ENCODE assay signal across 7 mouse cellular contexts in genomic region chr10:44233351-44233750, GRCm38 (mm10). TPM values are rescaled to one million over a fixed set of nuclear protein-coding genes. Genes with fewer than 3 reads are reported as not detected.
DNase-seq lines count a peak whose midpoint lies in the region; ATAC-seq and TF ChIP-seq lines count a peak whose summit lies in the region.
"Not testable (repeated sequence)": the region's sequence is repeated elsewhere in the genome, so short reads cannot be mapped to it uniquely, and the experiment has no call there.

No protein-coding gene starts in this region.

- 8% methylated on average over 1 of the region's 1 CpGs for WGBS in kidney, adult 2 months
- 9% methylated on average over 1 of the region's 1 CpGs for WGBS in midbrain, embryonic 11.5 days
- WGBS in stomach, postnatal 0 days = 7% methylated on average over 1 of the region's 1 CpGs

- TF ChIP-seq CTCF in gastrocnemius, adult 2 months (IDR thresholded peaks at IDR 0.05) = peak; percentile 53
- peak; percentile 32; the same call in 1 of the 2 replicates for TF ChIP-seq CTCF in kidney, adult 2 months (conservative IDR thresholded peaks at IDR 0.05; ENCODE audit: insufficient read depth, insufficient read length, low read depth, low read length)
- peak; percentile 61 for TF ChIP-seq CTCF in stomach, postnatal 0 days (IDR thresholded peaks at IDR 0.05; ENCODE audit: low read depth)

- TF ChIP-seq EP300 in stomach, postnatal 0 days (optimal IDR thresholded peaks at IDR 0.05) = not testable (repeated sequence)

- not testable (repeated sequence) for TF ChIP-seq POLR2A in kidney, adult 2 months (IDR thresholded peaks at IDR 0.05; ENCODE audit: low read depth, low read length)

- H3K4me1 ChIP-seq in kidney, adult 2 months (ENCODE audit: control insufficient read depth, insufficient read depth, low read length); midbrain, embryonic 11.5 days (ENCODE audit: control insufficient read depth, insufficient read depth, low read length); stomach, postnatal 0 days (replicated peaks; ENCODE audit: control insufficient read depth, insufficient read depth): not testable (repeated sequence)

- H3K27me3 ChIP-seq in kidney, adult 2 months (replicated peaks; ENCODE audit: control insufficient read depth, insufficient read depth, low read length); midbrain, embryonic 11.5 days (ENCODE audit: control insufficient read depth, insufficient read depth, low read length); stomach, postnatal 0 days (ENCODE audit: control insufficient read depth, insufficient read depth, low read length): not testable (repeated sequence)

- H3K9me3 ChIP-seq in midbrain, embryonic 11.5 days (ENCODE audit: control insufficient read depth, low read length); stomach, postnatal 0 days (ENCODE audit: control insufficient read depth, low read length): not testable (repeated sequence)

- ATAC-seq in midbrain, embryonic 11.5 days (ENCODE audit: low FRiP score); stomach, postnatal 0 days (ENCODE audit: low FRiP score, low TSS enrichment): not testable (repeated sequence)

- H3K27ac ChIP-seq in gastrocnemius, adult 2 months; kidney, adult 2 months (ENCODE audit: insufficient read depth, low read depth, low read length); midbrain, embryonic 11.5 days (ENCODE audit: low read depth, low read length); stomach, postnatal 0 days (replicated peaks): not testable (repeated sequence)

- H3K4me2 ChIP-seq in midbrain, embryonic 11.5 days; stomach, postnatal 0 days (replicated peaks; ENCODE audit: low read depth): not testable (repeated sequence)

- not testable (repeated sequence) for H3K9ac ChIP-seq in midbrain, embryonic 11.5 days (ENCODE audit: low read length); stomach, postnatal 0 days (ENCODE audit: low read length)

- H3K36me3 ChIP-seq in kidney, adult 2 months (ENCODE audit: control insufficient read depth, insufficient read depth, low read length); midbrain, embryonic 11.5 days (ENCODE audit: control insufficient read depth, insufficient read depth, low read length); stomach, postnatal 0 days (ENCODE audit: control insufficient read depth, insufficient read depth, low read length): not testable (repeated sequence)

- intact Hi-C loops in gastrocnemius, adult 2 months (cut with DNase I) = loop anchor here (10.0 kb wide), 1 partner anchor 279 kb away; no protein-coding TSS in a partner anchor
- intact Hi-C loops in left cerebral cortex, postnatal 25 days (cut with DNase I) = loop anchor here (10.0 kb wide), 1 partner anchor 659 kb away; the partner anchor contains the start of gene Cd24a

- H3K4me3 ChIP-seq in gastrocnemius, adult 2 months; kidney, adult 2 months (ENCODE audit: insufficient read depth, low read depth, low read length); midbrain, embryonic 11.5 days (ENCODE audit: low read depth, low read length); stomach, postnatal 0 days (ENCODE audit: low read depth, low read length): not testable (repeated sequence)

- DNase-seq in NIH3T3 (ENCODE audit: low read depth) = peak; percentile 70
- peak; percentile 19 for DNase-seq in c-Kit-positive CD71-positive TER-119-positive erythroid progenitor cells, embryonic 14.5 days (ENCODE audit: low spot score)
- peak; percentile 26 for DNase-seq in gastrocnemius, adult 2 months
- DNase-seq in kidney, adult 2 months = peak; percentile 30
- peak; percentile 17 to 44 for DNase-seq in left cerebral cortex, postnatal 25 days (ENCODE audit: low spot score in 2 of 2)
- peak; percentile 90 for DNase-seq in midbrain, embryonic 11.5 days (ENCODE audit: low spot score, missing footprints)
- not testable (repeated sequence) for DNase-seq in stomach, postnatal 0 days (ENCODE audit: low spot score)

RNA-seq across cellular contexts. Expression of gene Atg5, which starts 34.8 kb away (rescaled TPM):
- 10 to 100 TPM in 1 of 2 experiments, 1 to 10 TPM in 1; 9.6 to 12.4 TPM for total RNA-seq in gastrocnemius, adult 2 months (2021)
- polyA plus RNA-seq in kidney, adult 2 months (2012; rRNA removed) = 11.6 and 13.5 TPM in 2 replicates
- 10 to 100 TPM; 23.1 to 23.5 TPM for total RNA-seq in left cerebral cortex, postnatal 25 days (2021)
- polyA plus RNA-seq in midbrain, embryonic 11.5 days (2014; fragmentation: Nextera tagmentation; extraction: Ambion mirVana) = 59.9 and 60.4 TPM in 2 replicates
- 36.5 and 37.5 TPM in 2 replicates for polyA plus RNA-seq in stomach, postnatal 0 days (2015; fragmentation: Nextera tagmentation; extraction: Ambion mirVana)
